Mouse (Mus musculus): Measurements from ENCODE around the gene Sectm1b. TPM values are rescaled to one million over a fixed set of nuclear protein-coding genes. Genes with fewer than 3 reads are reported as not detected.
"Not testable (repeated sequence)": the region's sequence is repeated elsewhere in the genome, so short reads cannot be mapped to it uniquely, and the experiment has no call there.

Gene Sectm1b
- polyA plus RNA-seq (2016; fragmentation: Nextera tagmentation; extraction: Ambion mirVana), result not detected in 2 replicates

GRCm38 (mm10) chr11:121063379-121063778 lies at the start of gene Sectm1b:
Gene Sectm1b, minus strand, starts transcription at chr11:121063569.
- WGBS, result 68% methylated on average over 5 of the region's 5 CpGs
- Histone ChIP-seq H3K27ac (no peak within 1 kb of the TSS), H3K9ac (no peak within 1 kb of the TSS), H3K4me2 (replicated peaks) (no peak within 1 kb of the TSS), H3K9me3 (no peaks in the 10 kb centered on the region), H3K4me1 (no peaks in the 10 kb centered on the region), H3K4me3 (no peak within 1 kb of the TSS), H3K27me3 (no peaks in the 10 kb centered on the region), H3K36me3 (no peaks in the 10 kb centered on the region)
- ATAC-seq (ENCODE audit: insufficient number of reproducible peaks, insufficient read depth, low FRiP score, low TSS enrichment), result no peak

- ATAC-seq (ENCODE audit: insufficient number of reproducible peaks, insufficient read depth, low FRiP score, low TSS enrichment), result no peak
- no peaks in the 10 kb centered on the region for H3K9me3 ChIP-seq
- no peak overlapping the region for H3K4me3 ChIP-seq
- WGBS, result 86% methylated on average over 5 of the region's 5 CpGs
- H3K4me1 ChIP-seq, result no peaks in the 10 kb centered on the region
- no peaks in the 10 kb centered on the region for H3K27me3 ChIP-seq
- no peak overlapping the region for H3K27ac ChIP-seq
- H3K9ac ChIP-seq, result no peak overlapping the region
- H3K4me2 ChIP-seq (replicated peaks), result no peak overlapping the region
- no peaks in the 10 kb centered on the region for H3K36me3 ChIP-seq
Observed at GRCm38 (mm10) chr11:121112091-121112775, 48.9 kb upstream of the Sectm1b start.

- Histone ChIP-seq H3K9me3 (no peaks in the 10 kb centered on the region), H3K27ac (no peak overlapping the region), H3K4me3 (no peak overlapping the region), H3K27me3 (no peaks in the 10 kb centered on the region), H3K36me3 (no peaks in the 10 kb centered on the region), H3K9ac (no peak overlapping the region), H3K4me1 (no peaks in the 10 kb centered on the region), H3K4me2 (replicated peaks) (no peak overlapping the region)
- no peak for ATAC-seq (ENCODE audit: insufficient number of reproducible peaks, insufficient read depth, low FRiP score, low TSS enrichment)
- WGBS, result 78% methylated on average over 1 of the region's 1 CpGs
Observed at GRCm38 (mm10) chr11:121111601-121112000, 48.2 kb upstream of the Sectm1b start.

- H3K4me1 ChIP-seq, result no peaks in the 10 kb centered on the region
- H3K9ac ChIP-seq, result no peak overlapping the region
- no peak overlapping the region for H3K4me2 ChIP-seq (replicated peaks)
- H3K36me3 ChIP-seq, result no peaks in the 10 kb centered on the region
- ATAC-seq (ENCODE audit: insufficient number of reproducible peaks, insufficient read depth, low FRiP score, low TSS enrichment), result no peak
- 86% methylated on average over 3 of the region's 3 CpGs for WGBS
- H3K27me3 ChIP-seq, result no peaks in the 10 kb centered on the region
- no peak overlapping the region for H3K4me3 ChIP-seq
- H3K27ac ChIP-seq, result no peak overlapping the region
- no peaks in the 10 kb centered on the region for H3K9me3 ChIP-seq
Observed at GRCm38 (mm10) chr11:121111051-121111450, 47.7 kb upstream of the Sectm1b start.

GRCm38 (mm10) chr11:121109986-121110385 lies 46.6 kb upstream of the Sectm1b start:
- no peaks in the 10 kb centered on the region for H3K9me3 ChIP-seq
- no peaks in the 10 kb centered on the region for H3K27me3 ChIP-seq
- no peak overlapping the region for H3K9ac ChIP-seq
- H3K4me3 ChIP-seq, result no peak overlapping the region
- H3K4me1 ChIP-seq, result no peaks in the 10 kb centered on the region
- no peak for ATAC-seq (ENCODE audit: insufficient number of reproducible peaks, insufficient read depth, low FRiP score, low TSS enrichment)
- no peaks in the 10 kb centered on the region for H3K36me3 ChIP-seq
- WGBS, result 25% methylated on average over 2 of the region's 2 CpGs
- H3K4me2 ChIP-seq (replicated peaks), result no peak overlapping the region
- no peak overlapping the region for H3K27ac ChIP-seq

- Histone ChIP-seq H3K36me3 (no peaks in the 10 kb centered on the region), H3K27ac (no peak overlapping the region), H3K9me3 (no peaks in the 10 kb centered on the region), H3K9ac (no peak overlapping the region), H3K27me3 (no peaks in the 10 kb centered on the region), H3K4me1 (no peaks in the 10 kb centered on the region), H3K4me3 (no peak overlapping the region), H3K4me2 (replicated peaks) (no peak overlapping the region)
- no peak for ATAC-seq (ENCODE audit: insufficient number of reproducible peaks, insufficient read depth, low FRiP score, low TSS enrichment)
- WGBS, result 72% methylated on average over 9 of the region's 9 CpGs
Observed at GRCm38 (mm10) chr11:121108061-121108460, 44.7 kb upstream of the Sectm1b start.

GRCm38 (mm10) chr11:121107242-121107641 lies 43.9 kb upstream of the Sectm1b start:
- not testable (repeated sequence) for H3K9me3 ChIP-seq; H3K27ac ChIP-seq; H3K27me3 ChIP-seq; H3K9ac ChIP-seq; ATAC-seq (ENCODE audit: insufficient number of reproducible peaks, insufficient read depth, low FRiP score, low TSS enrichment); H3K4me2 ChIP-seq (replicated peaks); H3K36me3 ChIP-seq; H3K4me1 ChIP-seq; H3K4me3 ChIP-seq
- 76% methylated on average over 1 of the region's 1 CpGs for WGBS

- H3K9ac ChIP-seq, result no peak overlapping the region
- H3K4me2 ChIP-seq (replicated peaks), result no peak overlapping the region
- H3K4me1 ChIP-seq, result no peaks in the 10 kb centered on the region
- H3K4me3 ChIP-seq, result no peak overlapping the region
- no peak for ATAC-seq (ENCODE audit: insufficient number of reproducible peaks, insufficient read depth, low FRiP score, low TSS enrichment)
- no peaks in the 10 kb centered on the region for H3K36me3 ChIP-seq
- no peaks in the 10 kb centered on the region for H3K9me3 ChIP-seq
- no peak overlapping the region for H3K27ac ChIP-seq
- H3K27me3 ChIP-seq, result no peaks in the 10 kb centered on the region
- 78% methylated on average over 4 of the region's 4 CpGs for WGBS
Observed at GRCm38 (mm10) chr11:121101124-121101805, 37.9 kb upstream of the Sectm1b start.

- 66% methylated on average over 7 of the region's 7 CpGs for WGBS
- ATAC-seq (ENCODE audit: insufficient number of reproducible peaks, insufficient read depth, low FRiP score, low TSS enrichment), result no peak
- H3K4me1 ChIP-seq, result no peaks in the 10 kb centered on the region
- H3K9me3 ChIP-seq, result no peaks in the 10 kb centered on the region
- H3K4me2 ChIP-seq (replicated peaks), result no peak overlapping the region
- no peaks in the 10 kb centered on the region for H3K36me3 ChIP-seq
- H3K27ac ChIP-seq, result no peak overlapping the region
- no peak overlapping the region for H3K9ac ChIP-seq
- H3K4me3 ChIP-seq, result no peak overlapping the region
- no peaks in the 10 kb centered on the region for H3K27me3 ChIP-seq
Observed at GRCm38 (mm10) chr11:121100692-121101091, 37.3 kb upstream of the Sectm1b start.

GRCm38 (mm10) chr11:121099762-121100161 lies 36.4 kb upstream of the Sectm1b start:
- no peaks in the 10 kb centered on the region for H3K4me1 ChIP-seq
- 74% methylated on average over 7 of the region's 7 CpGs for WGBS
- H3K27me3 ChIP-seq, result no peaks in the 10 kb centered on the region
- no peak overlapping the region for H3K27ac ChIP-seq
- no peaks in the 10 kb centered on the region for H3K36me3 ChIP-seq
- no peak overlapping the region for H3K9ac ChIP-seq
- no peaks in the 10 kb centered on the region for H3K9me3 ChIP-seq
- ATAC-seq (ENCODE audit: insufficient number of reproducible peaks, insufficient read depth, low FRiP score, low TSS enrichment), result no peak
- no peak overlapping the region for H3K4me2 ChIP-seq (replicated peaks)
- H3K4me3 ChIP-seq, result no peak overlapping the region

GRCm38 (mm10) chr11:121092606-121093585 lies 29.5 kb upstream of the Sectm1b start:
- 89% methylated on average over 14 of the region's 14 CpGs for WGBS

More at GRCm38 (mm10) chr11:121092606-121093585, 29.5 kb upstream of the Sectm1b start:
- Histone ChIP-seq H3K27me3 (no peaks in the 10 kb centered on the region), H3K4me3 (no peak overlapping the region), H3K27ac (no peak overlapping the region), H3K4me1 (no peaks in the 10 kb centered on the region), H3K4me2 (replicated peaks) (no peak overlapping the region), H3K9ac (no peak overlapping the region), H3K9me3 (no peaks in the 10 kb centered on the region), H3K36me3 (no peaks in the 10 kb centered on the region)
- ATAC-seq (ENCODE audit: insufficient number of reproducible peaks, insufficient read depth, low FRiP score, low TSS enrichment), result no peak
